Mouse (Mus musculus) erythroblast, embryonic 14.5 days (primary cell): ENCODE data around the gene Sf3b4. TPM values are rescaled to one million over a fixed set of nuclear protein-coding genes. Genes with fewer than 3 reads are reported as not detected.

Source experiments
- H3K27me3 ChIP-seq: 2 replicates; pipeline ENCODE4 v1.6.1; 2012; ENCODE audit warnings: inconsistent platforms; ENCODE audit not compliant: control insufficient read depth
- H3K36me3 ChIP-seq: 2 replicates; pipeline ENCODE4 v1.6.1; 2012; ENCODE audit warnings: mild to moderate bottlenecking, inconsistent platforms; ENCODE audit not compliant: control insufficient read depth
- H3K4me1 ChIP-seq: 2 replicates; pipeline ENCODE4 v1.6.1; 2012; ENCODE audit warnings: inconsistent platforms; ENCODE audit not compliant: control insufficient read depth
- H3K4me3 ChIP-seq: replicated peaks from 2 replicates; pipeline ENCODE3; 2012; ENCODE audit warnings: moderate library complexity, mild to moderate bottlenecking, inconsistent platforms
- H3K9me3 ChIP-seq: 2 replicates; pipeline ENCODE4 v1.6.1; 2012; ENCODE audit warnings: low read length, inconsistent platforms, mixed read lengths; ENCODE audit not compliant: control insufficient read depth
- GATA1 ChIP-seq: IDR thresholded peaks from 2 replicates; pipeline ENCODE4 v1.6.1; 2012; ENCODE audit warnings: low read length, inconsistent platforms, mixed read lengths
- TAL1 ChIP-seq: IDR thresholded peaks from 3 replicates; pipeline ENCODE4 v1.6.1; 2012; ENCODE audit warnings: low read length, inconsistent platforms, mixed read lengths
- polyA plus RNA-seq: library from polyadenylated mRNA; stranded (reverse); fragments of >175 nt; gene quantifications from 2 replicates; pipeline ENCODE4 v1.2.3, GENCODE M21; 2012

The Sf3b4 gene
- polyA plus RNA-seq: 60.6 and 62.7 TPM in 2 replicates

- no peaks in the 10 kb centered on the region for H3K9me3 ChIP-seq
- TF ChIP-seq GATA1: no peak
- TF ChIP-seq TAL1: no peak
- no peaks in the 10 kb centered on the region for H3K27me3 ChIP-seq
- peaks cover 44% of the 10 kb centered on the region for H3K4me1 ChIP-seq
- H3K4me3 ChIP-seq: peak within 1 kb of the TSS; percentile 98
- H3K36me3 ChIP-seq: peaks cover 47% of the 10 kb centered on the region
Observed at GRCm38 (mm10) chr3:96172197-96173178, at the start of gene Sf3b4. Gene Sf3b4, plus strand, starts transcription at chr3:96172332.

GRCm38 (mm10) chr3:96124235-96124634, 47.9 kb upstream of the Sf3b4 start:
- TF ChIP-seq TAL1 (no peak), GATA1 (no peak)
- no peaks in the 10 kb centered on the region for H3K27me3 ChIP-seq
- H3K9me3 ChIP-seq: no peaks in the 10 kb centered on the region
- H3K4me3 ChIP-seq: no peak overlapping the region
- H3K4me1 ChIP-seq: no peaks in the 10 kb centered on the region; the same call in 1 of the 2 replicates
- peaks cover 4% of the 10 kb centered on the region for H3K36me3 ChIP-seq

- no peak for TF ChIP-seq TAL1
- no peak for TF ChIP-seq GATA1
- H3K36me3 ChIP-seq: peaks cover 9% of the 10 kb centered on the region
Observed at GRCm38 (mm10) chr3:96128128-96128527, 44.0 kb upstream of the Sf3b4 start.

DNA sequence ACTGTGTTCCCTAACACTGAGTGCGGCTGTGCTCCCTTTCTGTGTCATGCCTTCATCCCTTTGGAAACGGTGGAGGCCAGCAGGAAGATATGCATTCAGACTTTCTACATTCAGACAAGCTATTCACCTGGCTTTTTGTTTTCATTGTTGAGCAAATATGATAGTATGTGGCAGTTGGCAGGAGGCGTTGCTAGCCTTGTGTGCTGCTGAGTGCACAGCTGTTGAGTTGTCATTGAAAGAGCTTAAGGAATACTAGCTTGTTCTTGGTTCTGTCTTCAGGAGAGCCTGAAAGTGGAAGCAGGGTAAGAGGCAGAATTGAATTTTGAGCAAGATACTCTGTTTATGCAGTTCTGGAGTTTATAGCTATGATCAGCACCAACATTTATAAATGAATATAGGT, 39.7 kb upstream of the Sf3b4 start:
- Histone ChIP-seq H3K4me3 (no peak overlapping the region), H3K27me3 (no peaks in the 10 kb centered on the region), H3K4me1 (peaks cover 6% of the 10 kb centered on the region), H3K36me3 (peaks cover 33% of the 10 kb centered on the region), H3K9me3 (no peaks in the 10 kb centered on the region)
- TF ChIP-seq GATA1 (no peak), TAL1 (no peak)

More at GRCm38 (mm10) chr3:96128128-96128527, 44.0 kb upstream of the Sf3b4 start:
- Histone ChIP-seq H3K9me3 (no peaks in the 10 kb centered on the region), H3K27me3 (no peaks in the 10 kb centered on the region), H3K4me1 (peaks cover 6% of the 10 kb centered on the region), H3K4me3 (no peak overlapping the region)

GRCm38 (mm10) chr3:96133327-96133905, 38.7 kb upstream of the Sf3b4 start:
- Histone ChIP-seq H3K27me3 (no peaks in the 10 kb centered on the region), H3K36me3 (peaks cover 42% of the 10 kb centered on the region), H3K4me1 (peaks cover 6% of the 10 kb centered on the region), H3K4me3 (no peak overlapping the region), H3K9me3 (no peaks in the 10 kb centered on the region)
- TF ChIP-seq GATA1 (no peak), TAL1 (no peak)

DNA sequence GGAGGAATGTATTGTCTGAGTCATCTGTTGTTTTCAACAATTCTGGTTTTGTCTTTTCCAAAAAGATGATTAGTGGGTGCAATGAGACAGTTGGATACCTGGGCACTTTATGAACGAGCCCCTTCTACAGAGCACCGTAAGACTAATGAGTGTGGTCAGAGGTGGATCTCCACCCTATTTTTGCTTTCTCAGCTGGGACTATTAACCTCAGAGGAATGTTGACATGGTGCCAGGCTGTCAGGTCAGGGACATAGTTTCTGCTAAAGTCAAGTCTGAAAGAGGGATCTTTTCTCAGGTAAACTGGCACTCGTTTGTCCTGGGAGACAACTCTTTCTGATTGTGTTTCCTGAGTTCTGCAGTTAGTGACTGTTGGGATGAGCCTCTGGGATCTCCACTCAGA, 37.1 kb upstream of the Sf3b4 start:
- no peaks in the 10 kb centered on the region for H3K9me3 ChIP-seq
- TF ChIP-seq GATA1: no peak
- TF ChIP-seq TAL1: no peak
- no peak overlapping the region for H3K4me3 ChIP-seq
- H3K4me1 ChIP-seq: peaks cover under 1% of the 10 kb centered on the region; the same call in 1 of the 2 replicates
- peaks cover 50% of the 10 kb centered on the region for H3K36me3 ChIP-seq
- no peaks in the 10 kb centered on the region for H3K27me3 ChIP-seq

DNA sequence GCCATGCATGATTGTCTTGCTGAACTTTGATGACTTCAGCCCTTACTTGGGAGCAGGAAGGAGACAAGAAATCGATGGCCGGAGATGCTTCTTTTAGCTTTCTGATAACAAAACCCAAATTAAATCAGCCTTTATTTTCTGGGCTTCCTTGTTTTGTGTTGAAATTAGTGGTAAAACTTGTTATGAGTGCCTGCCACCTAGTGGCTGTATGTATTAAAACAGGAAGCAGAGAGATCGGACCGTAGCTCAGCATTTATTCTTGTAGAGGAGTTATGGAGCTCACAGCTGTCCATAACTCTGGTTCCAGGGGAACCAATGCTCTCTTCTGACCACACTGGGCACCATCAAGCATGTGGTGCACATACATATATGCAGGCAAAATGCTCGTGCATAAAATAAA, 24.2 kb upstream of the Sf3b4 start:
- TF ChIP-seq GATA1 (no peak), TAL1 (no peak)
- H3K36me3 ChIP-seq: peaks cover 90% of the 10 kb centered on the region
- no peaks in the 10 kb centered on the region for H3K9me3 ChIP-seq
- H3K4me3 ChIP-seq: no peak overlapping the region
- H3K4me1 ChIP-seq: peaks cover 6% of the 10 kb centered on the region
- no peaks in the 10 kb centered on the region for H3K27me3 ChIP-seq

GRCm38 (mm10) chr3:96151836-96152235, 20.3 kb upstream of the Sf3b4 start:
- H3K9me3 ChIP-seq: no peaks in the 10 kb centered on the region
- peaks cover 84% of the 10 kb centered on the region for H3K36me3 ChIP-seq
- no peaks in the 10 kb centered on the region for H3K27me3 ChIP-seq
- H3K4me1 ChIP-seq: peaks cover 6% of the 10 kb centered on the region
- TF ChIP-seq TAL1 (no peak), GATA1 (no peak)
- no peak overlapping the region for H3K4me3 ChIP-seq

GRCm38 (mm10) chr3:96152611-96153010, 19.5 kb upstream of the Sf3b4 start:
- no peaks in the 10 kb centered on the region for H3K9me3 ChIP-seq
- no peaks in the 10 kb centered on the region for H3K27me3 ChIP-seq
- TF ChIP-seq GATA1 (no peak), TAL1 (no peak)
- H3K4me3 ChIP-seq: no peak overlapping the region
- peaks cover 77% of the 10 kb centered on the region for H3K36me3 ChIP-seq
- peaks cover 4% of the 10 kb centered on the region for H3K4me1 ChIP-seq
